Mouse (Mus musculus) spleen, adult 18-20 months (tissue): Measurements from ENCODE around the gene Ppm1b.
"Not testable (repeated sequence)": the region's sequence is repeated elsewhere in the genome, so short reads cannot be mapped to it uniquely, and the experiment has no call there.

ENCODE experiments used
- DNase-seq, 2 experiments: peaks; one replicate each; pipeline ENCODE4 v3.0.0; 2022; ENCODE audit warnings: mixed read lengths in 2 of 2

The Ppm1b gene

GRCm38 (mm10) chr17:84956441-84956840, at the start of gene Ppm1b:
Gene Ppm1b (plus strand): TSS chr17:84956741.
- no peak for DNase-seq

GRCm38 (mm10) chr17:84921666-84922376, 34.7 kb upstream of the Ppm1b start:
- DNase-seq = no peak

GRCm38 (mm10) chr17:84924779-84925178, 31.8 kb upstream of the Ppm1b start:
- DNase-seq = no peak

- DNase-seq = no peak
These were observed 30.3 kb upstream of the Ppm1b start for GRCm38 (mm10) chr17:84926233-84926632.

- DNase-seq = no peak
These were observed 29.0 kb upstream of the Ppm1b start for GRCm38 (mm10) chr17:84927580-84927979.

GRCm38 (mm10) chr17:84932943-84933342, 23.6 kb upstream of the Ppm1b start:
- no peak for DNase-seq

GRCm38 (mm10) chr17:84933968-84934367, 22.6 kb upstream of the Ppm1b start:
- DNase-seq = no peak

GRCm38 (mm10) chr17:84935620-84936019, 20.9 kb upstream of the Ppm1b start:
- not testable (repeated sequence) for DNase-seq

GRCm38 (mm10) chr17:84936301-84936700, 20.2 kb upstream of the Ppm1b start:
- DNase-seq = no peak

GRCm38 (mm10) chr17:84936809-84937208, 19.7 kb upstream of the Ppm1b start:
- DNase-seq = no peak

- DNase-seq = no peak
These were observed 19.3 kb upstream of the Ppm1b start for GRCm38 (mm10) chr17:84937220-84937619.

- DNase-seq = no peak
These were observed 18.3 kb upstream of the Ppm1b start for GRCm38 (mm10) chr17:84938215-84938614.

GRCm38 (mm10) chr17:84940017-84940731, 16.4 kb upstream of the Ppm1b start:
- DNase-seq = no peak

GRCm38 (mm10) chr17:84941291-84941868, 15.2 kb upstream of the Ppm1b start:
- no peak for DNase-seq

GRCm38 (mm10) chr17:84942358-84943032, 14.0 kb upstream of the Ppm1b start:
- DNase-seq = no peak

GRCm38 (mm10) chr17:84943033-84943393, 13.5 kb upstream of the Ppm1b start:
- no peak for DNase-seq

GRCm38 (mm10) chr17:84944348-84944747, 12.2 kb upstream of the Ppm1b start:
- no peak for DNase-seq

GRCm38 (mm10) chr17:84952521-84952920, 4.0 kb upstream of the Ppm1b start:
- no peak for DNase-seq

- no peak for DNase-seq
These were observed 2.8 kb upstream of the Ppm1b start for GRCm38 (mm10) chr17:84953776-84954175.

GRCm38 (mm10) chr17:84954881-84955280, 1.7 kb upstream of the Ppm1b start:
- no peak for DNase-seq

- peak; percentile 73 to 75 for DNase-seq
These were observed 468 bp downstream of the Ppm1b start for GRCm38 (mm10) chr17:84956931-84957486.

- DNase-seq = peak; percentile 99
These were observed 1.1 kb downstream of the Ppm1b start for GRCm38 (mm10) chr17:84957487-84958259.
